Mouse (Mus musculus) bone marrow, adult 2 months (tissue): ENCODE data around the gene Ergic1.

Experiments
- CTCF ChIP-seq: fragments of 200-500 bp; IDR thresholded peaks from 2 replicates; pipeline ENCODE4 v1.5.1; 2011; ENCODE audit warnings: low read length, control low read depth; ENCODE audit not compliant: control insufficient read depth, insufficient read depth
- POLR2A ChIP-seq: fragments of 200-500 bp; IDR thresholded peaks from 2 replicates; pipeline ENCODE4 v1.6.1; 2011; ENCODE audit warnings: low read depth, mild to moderate bottlenecking, control low read depth, low read length, borderline replicate concordance; ENCODE audit not compliant: control insufficient read depth

DNA sequence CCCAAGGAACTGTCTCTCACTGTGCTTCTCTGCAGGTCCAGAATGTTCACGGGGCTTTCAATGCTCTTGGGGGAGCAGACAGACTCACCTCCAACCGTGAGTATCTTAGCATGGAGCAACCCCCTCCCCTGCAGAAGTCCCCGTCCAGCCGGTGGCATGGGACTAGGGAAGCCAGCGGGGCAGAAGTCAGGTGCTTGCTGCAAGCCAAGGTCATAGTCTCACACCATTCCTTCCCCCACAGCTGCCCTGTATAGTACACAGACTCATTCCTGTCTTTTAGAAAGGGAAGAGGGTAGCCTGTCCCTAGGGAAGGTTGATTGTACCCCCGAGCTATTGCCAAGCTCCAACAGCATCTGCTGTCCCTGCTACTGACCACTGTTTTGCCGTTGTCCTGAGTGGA lies 74.7 kb downstream of the Ergic1 start:
- TF ChIP-seq CTCF (no peak), POLR2A (no peak)
